Mouse (Mus musculus): ENCODE data around the gene Mtus2. TPM values are rescaled to one million over a fixed set of nuclear protein-coding genes. Genes with fewer than 3 reads are reported as not detected.

The Mtus2 gene
- polyA plus RNA-seq, 1 experiment from 2014 or later, result 8.1 TPM

DNA sequence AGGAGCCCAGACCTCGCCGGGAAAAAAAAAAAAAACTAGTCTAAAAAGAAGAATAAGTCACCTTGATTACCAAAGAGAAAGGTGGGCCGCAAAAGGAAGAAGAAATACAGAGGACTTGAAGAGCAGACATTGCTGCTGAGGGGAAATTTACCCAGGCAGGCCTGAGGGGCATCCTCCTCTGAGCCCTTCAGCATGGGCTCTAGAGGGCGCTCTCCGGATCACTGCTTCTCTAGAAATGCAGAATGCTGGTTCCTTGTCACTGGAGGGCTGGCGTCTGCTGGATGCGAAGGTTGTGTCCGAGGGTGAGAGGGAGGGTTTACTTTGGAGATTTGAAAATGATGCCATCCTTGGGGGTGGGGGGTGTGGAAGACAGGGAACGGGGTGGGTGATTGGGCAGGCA, 279.5 kb downstream of the Mtus2 start:
- peak; percentile 60 for DNase-seq (ENCODE audit: low spot score)
- ATAC-seq (replicated peaks; ENCODE audit: low FRiP score), result no peak
- Histone ChIP-seq H3K9me3 (ENCODE audit: control insufficient read depth, low read length) (no peaks in the 10 kb centered on the region), H3K4me3 (ENCODE audit: low read depth, low read length) (no peak overlapping the region), H3K4me2 (ENCODE audit: low read depth, low read length, severe bottlenecking) (no peak overlapping the region), H3K27ac (ENCODE audit: low read depth, low read length) (no peak overlapping the region), H3K36me3 (ENCODE audit: control insufficient read depth, insufficient read depth, low read length) (no peaks in the 10 kb centered on the region), H3K9ac (ENCODE audit: low read length) (no peak overlapping the region), H3K4me1 (replicated peaks; ENCODE audit: control insufficient read depth, insufficient read depth, low read length) (no peaks in the 10 kb centered on the region), H3K27me3 (ENCODE audit: control insufficient read depth, insufficient read depth, low read length) (no peaks in the 10 kb centered on the region)
- 60% methylated on average over 9 of the region's 9 CpGs for WGBS

DNA sequence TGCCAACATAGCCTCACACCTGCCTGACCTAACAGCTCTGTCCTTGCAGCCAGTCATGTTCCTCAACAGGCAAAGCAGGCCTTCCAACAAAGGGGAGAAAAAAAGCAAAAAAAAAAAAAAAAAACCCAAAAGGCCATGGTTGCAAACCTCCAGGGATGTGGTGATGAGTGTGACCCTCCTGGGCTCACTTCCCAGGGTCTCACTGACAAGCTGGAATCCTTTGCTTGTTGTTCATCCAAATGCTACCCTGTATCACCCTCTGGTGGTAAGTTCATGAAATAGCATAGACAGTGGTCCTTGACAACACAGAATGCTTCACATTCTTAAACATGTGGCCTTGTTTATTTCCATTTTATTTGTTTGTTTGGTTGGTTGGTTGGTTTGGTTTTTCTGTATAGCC, 281.9 kb downstream of the Mtus2 start:
- Histone ChIP-seq H3K9me3 (ENCODE audit: control insufficient read depth, low read length) (no peaks in the 10 kb centered on the region), H3K9ac (ENCODE audit: low read length) (no peak overlapping the region), H3K4me3 (ENCODE audit: low read depth, low read length) (no peak overlapping the region), H3K27ac (ENCODE audit: low read depth, low read length) (no peak overlapping the region), H3K36me3 (ENCODE audit: control insufficient read depth, insufficient read depth, low read length) (no peaks in the 10 kb centered on the region), H3K4me2 (ENCODE audit: low read depth, low read length, severe bottlenecking) (no peak overlapping the region), H3K4me1 (replicated peaks; ENCODE audit: control insufficient read depth, insufficient read depth, low read length) (no peaks in the 10 kb centered on the region), H3K27me3 (ENCODE audit: control insufficient read depth, insufficient read depth, low read length) (no peaks in the 10 kb centered on the region)
- ATAC-seq (replicated peaks; ENCODE audit: low FRiP score) (peak; percentile 68), DNase-seq (ENCODE audit: low spot score) (no peak)

GRCm38 (mm10) chr5:148239757-148240156, 282.6 kb downstream of the Mtus2 start:
- no peaks in the 10 kb centered on the region for H3K36me3 ChIP-seq (ENCODE audit: control insufficient read depth, insufficient read depth, low read length)
- DNase-seq (ENCODE audit: low spot score), result no peak
- WGBS, result 4% methylated on average over 2 of the region's 2 CpGs

GRCm38 (mm10) chr5:148241932-148242331, 284.8 kb downstream of the Mtus2 start:
- Histone ChIP-seq H3K4me2 (ENCODE audit: low read depth, low read length, severe bottlenecking) (no peak overlapping the region), H3K4me1 (replicated peaks; ENCODE audit: control insufficient read depth, insufficient read depth, low read length) (no peaks in the 10 kb centered on the region), H3K27me3 (ENCODE audit: control insufficient read depth, insufficient read depth, low read length) (no peaks in the 10 kb centered on the region), H3K27ac (ENCODE audit: low read depth, low read length) (no peak overlapping the region), H3K9ac (ENCODE audit: low read length) (no peak overlapping the region), H3K9me3 (ENCODE audit: control insufficient read depth, low read length) (no peaks in the 10 kb centered on the region), H3K4me3 (ENCODE audit: low read depth, low read length) (no peak overlapping the region), H3K36me3 (ENCODE audit: control insufficient read depth, insufficient read depth, low read length) (no peaks in the 10 kb centered on the region)
- 12% methylated on average over 7 of the region's 7 CpGs for WGBS
- peak; percentile 72 for ATAC-seq (replicated peaks; ENCODE audit: low FRiP score)
- DNase-seq (ENCODE audit: low spot score), result peak; percentile 87

More at GRCm38 (mm10) chr5:148239757-148240156, 282.6 kb downstream of the Mtus2 start:
- Histone ChIP-seq H3K9ac (ENCODE audit: low read length) (no peak overlapping the region; the same call in 1 of the 2 replicates), H3K4me1 (replicated peaks; ENCODE audit: control insufficient read depth, insufficient read depth, low read length) (no peaks in the 10 kb centered on the region), H3K4me3 (ENCODE audit: low read depth, low read length) (no peak overlapping the region), H3K27me3 (ENCODE audit: control insufficient read depth, insufficient read depth, low read length) (no peaks in the 10 kb centered on the region), H3K9me3 (ENCODE audit: control insufficient read depth, low read length) (no peaks in the 10 kb centered on the region), H3K4me2 (ENCODE audit: low read depth, low read length, severe bottlenecking) (no peak overlapping the region), H3K27ac (ENCODE audit: low read depth, low read length) (no peak overlapping the region)
- ATAC-seq (replicated peaks; ENCODE audit: low FRiP score), result peak; percentile 28; the same call in 1 of the 2 replicates

DNA sequence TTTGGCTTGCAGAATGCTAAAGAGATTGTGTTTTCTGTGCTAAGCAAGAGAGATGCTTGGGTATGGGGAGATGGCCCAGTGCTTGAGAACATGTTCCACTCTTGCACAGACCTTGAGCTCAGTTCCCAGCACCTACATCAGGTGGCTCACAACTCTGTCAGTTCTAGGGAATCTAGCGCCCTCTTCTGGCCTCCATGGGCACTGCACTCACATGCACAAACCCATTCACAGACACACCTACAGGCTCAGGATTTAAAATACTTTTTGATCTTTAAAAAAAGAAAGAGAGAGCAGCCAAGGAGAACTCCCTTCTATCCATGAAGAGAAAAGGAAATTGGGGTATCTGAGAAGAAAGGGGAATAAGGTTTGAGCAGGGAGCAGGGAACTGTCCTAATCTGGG, 287.4 kb downstream of the Mtus2 start:
- H3K4me1 ChIP-seq (replicated peaks; ENCODE audit: control insufficient read depth, insufficient read depth, low read length), result no peaks in the 10 kb centered on the region
- no peak overlapping the region for H3K4me2 ChIP-seq (ENCODE audit: low read depth, low read length, severe bottlenecking)
- no peak for ATAC-seq (replicated peaks; ENCODE audit: low FRiP score)
- no peaks in the 10 kb centered on the region for H3K9me3 ChIP-seq (ENCODE audit: control insufficient read depth, low read length)
- H3K36me3 ChIP-seq (ENCODE audit: control insufficient read depth, insufficient read depth, low read length), result no peaks in the 10 kb centered on the region
- no peak overlapping the region for H3K9ac ChIP-seq (ENCODE audit: low read length)
- 36% methylated on average over 1 of the region's 1 CpGs for WGBS
- no peak overlapping the region for H3K4me3 ChIP-seq (ENCODE audit: low read depth, low read length)
- DNase-seq (ENCODE audit: low spot score), result no peak
- H3K27me3 ChIP-seq (ENCODE audit: control insufficient read depth, insufficient read depth, low read length), result no peaks in the 10 kb centered on the region
- H3K27ac ChIP-seq (ENCODE audit: low read depth, low read length), result no peak overlapping the region

DNA sequence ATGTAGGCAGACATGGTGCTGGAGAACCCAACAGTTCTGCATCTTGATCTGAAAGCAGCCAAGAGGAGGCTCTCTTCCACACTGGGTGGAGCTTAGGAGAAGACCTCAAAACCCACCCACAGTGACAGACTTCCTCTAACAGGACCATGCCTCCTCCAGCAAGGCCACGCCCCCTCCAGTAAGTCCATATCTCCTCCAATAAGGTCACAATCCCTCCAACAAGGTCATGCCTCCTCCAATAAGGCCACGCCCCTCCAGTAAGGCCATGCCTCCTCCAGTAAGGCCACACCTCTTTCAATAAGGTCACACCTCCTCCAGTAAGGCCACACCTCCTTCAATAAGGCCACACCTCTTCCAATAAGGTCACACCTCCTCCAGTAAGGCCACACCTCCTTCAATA, 288.3 kb downstream of the Mtus2 start:
- Histone ChIP-seq H3K36me3 (ENCODE audit: control insufficient read depth, insufficient read depth, low read length) (no peaks in the 10 kb centered on the region), H3K9me3 (ENCODE audit: control insufficient read depth, low read length) (no peaks in the 10 kb centered on the region), H3K27ac (ENCODE audit: low read depth, low read length) (no peak overlapping the region), H3K4me3 (ENCODE audit: low read depth, low read length) (no peak overlapping the region), H3K4me2 (ENCODE audit: low read depth, low read length, severe bottlenecking) (no peak overlapping the region), H3K27me3 (ENCODE audit: control insufficient read depth, insufficient read depth, low read length) (no peaks in the 10 kb centered on the region), H3K9ac (ENCODE audit: low read length) (no peak overlapping the region), H3K4me1 (replicated peaks; ENCODE audit: control insufficient read depth, insufficient read depth, low read length) (no peaks in the 10 kb centered on the region)
- no peak for ATAC-seq (replicated peaks; ENCODE audit: low FRiP score)
- DNase-seq (ENCODE audit: low spot score), result no peak
- WGBS, result 77% methylated on average over 2 of the region's 2 CpGs

- no peak overlapping the region for H3K27ac ChIP-seq (ENCODE audit: low read depth, low read length)
- WGBS, result 55% methylated on average over 2 of the region's 2 CpGs
- no peak overlapping the region for H3K4me3 ChIP-seq (ENCODE audit: low read depth, low read length)
- H3K36me3 ChIP-seq (ENCODE audit: control insufficient read depth, insufficient read depth, low read length), result no peaks in the 10 kb centered on the region
- H3K9me3 ChIP-seq (ENCODE audit: control insufficient read depth, low read length), result no peaks in the 10 kb centered on the region
- no peak overlapping the region for H3K9ac ChIP-seq (ENCODE audit: low read length)
- H3K4me2 ChIP-seq (ENCODE audit: low read depth, low read length, severe bottlenecking), result no peak overlapping the region
- ATAC-seq (replicated peaks; ENCODE audit: low FRiP score) (no peak), DNase-seq (ENCODE audit: low spot score) (no peak)
- no peaks in the 10 kb centered on the region for H3K4me1 ChIP-seq (replicated peaks; ENCODE audit: control insufficient read depth, insufficient read depth, low read length)
- H3K27me3 ChIP-seq (ENCODE audit: control insufficient read depth, insufficient read depth, low read length), result no peaks in the 10 kb centered on the region
These were observed 291.1 kb downstream of the Mtus2 start for GRCm38 (mm10) chr5:148248236-148248635.

DNA sequence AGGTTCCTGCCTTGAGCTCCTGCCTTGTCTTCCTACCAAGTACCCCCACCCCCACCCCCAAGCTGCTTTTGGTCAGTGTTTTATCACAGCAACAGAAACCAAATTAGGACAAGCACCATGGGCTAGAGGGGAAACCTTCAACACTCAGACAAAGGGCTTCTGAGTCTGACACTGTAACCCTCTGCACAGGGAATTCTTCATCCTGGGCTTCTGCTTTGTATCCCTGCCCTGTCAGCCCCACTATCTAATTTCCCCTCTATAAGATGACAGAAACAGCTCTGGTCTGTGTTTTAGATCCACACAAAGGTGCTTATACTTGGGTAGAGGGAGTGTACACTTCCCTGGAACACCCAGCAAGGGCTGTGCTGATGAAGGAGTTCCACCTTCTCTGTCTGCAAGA, 294.7 kb downstream of the Mtus2 start:
- DNase-seq (ENCODE audit: low spot score) (no peak), ATAC-seq (replicated peaks; ENCODE audit: low FRiP score) (no peak)
- H3K9ac ChIP-seq (ENCODE audit: low read length), result no peak overlapping the region
- H3K9me3 ChIP-seq (ENCODE audit: control insufficient read depth, low read length), result no peaks in the 10 kb centered on the region
- no peak overlapping the region for H3K27ac ChIP-seq (ENCODE audit: low read depth, low read length)
- no peaks in the 10 kb centered on the region for H3K36me3 ChIP-seq (ENCODE audit: control insufficient read depth, insufficient read depth, low read length)
- H3K4me2 ChIP-seq (ENCODE audit: low read depth, low read length, severe bottlenecking), result no peak overlapping the region
- no peak overlapping the region for H3K4me3 ChIP-seq (ENCODE audit: low read depth, low read length)
- no peaks in the 10 kb centered on the region for H3K4me1 ChIP-seq (replicated peaks; ENCODE audit: control insufficient read depth, insufficient read depth, low read length)
- no peaks in the 10 kb centered on the region for H3K27me3 ChIP-seq (ENCODE audit: control insufficient read depth, insufficient read depth, low read length)

DNA sequence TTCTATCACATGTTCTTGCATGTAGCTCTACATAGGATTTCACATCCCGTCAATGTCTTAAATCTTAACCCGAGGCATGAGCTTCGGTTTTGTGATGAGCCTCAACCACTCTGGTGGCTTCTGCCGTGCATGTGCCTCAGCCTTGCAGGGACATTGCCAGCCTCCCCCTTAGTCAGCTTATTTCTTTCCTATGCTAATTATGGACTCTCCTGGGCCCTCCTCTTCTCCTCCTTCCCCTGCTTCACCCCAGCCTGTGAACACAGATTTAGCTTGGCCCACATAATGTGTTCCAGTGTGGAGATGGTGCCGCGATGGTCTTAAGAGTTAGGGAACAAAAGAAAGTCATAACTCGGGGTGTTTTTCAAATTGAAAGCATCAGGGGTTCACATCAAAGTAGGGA, 304.9 kb downstream of the Mtus2 start:
- DNase-seq (ENCODE audit: low spot score) (no peak), ATAC-seq (replicated peaks; ENCODE audit: low FRiP score) (no peak)
- no peak overlapping the region for H3K9ac ChIP-seq (ENCODE audit: low read length)
- 85% methylated on average over 7 of the region's 7 CpGs for WGBS
- no peak overlapping the region for H3K27ac ChIP-seq (ENCODE audit: low read depth, low read length)
- H3K4me2 ChIP-seq (ENCODE audit: low read depth, low read length, severe bottlenecking), result no peak overlapping the region
- H3K9me3 ChIP-seq (ENCODE audit: control insufficient read depth, low read length), result no peaks in the 10 kb centered on the region
- H3K4me1 ChIP-seq (replicated peaks; ENCODE audit: control insufficient read depth, insufficient read depth, low read length), result no peaks in the 10 kb centered on the region; the same call in 1 of the 2 replicates
- H3K4me3 ChIP-seq (ENCODE audit: low read depth, low read length), result no peak overlapping the region
- H3K36me3 ChIP-seq (ENCODE audit: control insufficient read depth, insufficient read depth, low read length), result no peaks in the 10 kb centered on the region
- H3K27me3 ChIP-seq (ENCODE audit: control insufficient read depth, insufficient read depth, low read length), result no peaks in the 10 kb centered on the region; the same call in 1 of the 2 replicates

Data from forebrain, embryonic 11.5 days (tissue).